Mouse (Mus musculus) T-cell, adult 2 months (primary cell): Measurements from ENCODE around the gene Fgf15.
"Not testable (repeated sequence)": the region's sequence is repeated elsewhere in the genome, so short reads cannot be mapped to it uniquely, and the experiment has no call there.

Experiments
- DNase-seq: peaks from one replicate; pipeline ENCODE4 v3.0.0; 2022; ENCODE audit warnings: low spot score

Gene Fgf15

GRCm38 (mm10) chr7:144890661-144891060 is 5.7 kb upstream of the Fgf15 start:
- not testable (repeated sequence) for DNase-seq

DNA sequence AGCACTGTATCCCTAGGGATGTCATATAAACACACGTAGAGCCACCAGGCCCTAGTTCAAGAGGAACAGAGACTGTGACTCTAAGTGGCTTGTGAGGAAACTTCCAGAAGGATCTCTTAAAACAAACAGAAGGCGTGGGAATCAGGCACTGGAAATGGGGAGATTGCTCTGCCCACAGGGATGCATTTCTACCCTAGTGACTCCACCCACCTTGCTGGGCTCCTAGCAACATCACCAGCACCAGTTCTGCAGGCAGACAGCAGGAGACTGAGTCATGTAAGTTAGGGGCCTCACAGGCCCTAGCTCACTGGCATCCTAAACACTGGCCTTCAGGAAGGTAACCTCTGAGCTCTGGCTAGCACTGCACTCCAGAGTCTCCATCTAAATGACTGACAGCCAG is 4.5 kb upstream of the Fgf15 start:
- DNase-seq, result no peak

- no peak for DNase-seq
Observed at GRCm38 (mm10) chr7:144892322-144892721, 4.0 kb upstream of the Fgf15 start.

GRCm38 (mm10) chr7:144894191-144894590 is 2.1 kb upstream of the Fgf15 start:
- no peak for DNase-seq

DNA sequence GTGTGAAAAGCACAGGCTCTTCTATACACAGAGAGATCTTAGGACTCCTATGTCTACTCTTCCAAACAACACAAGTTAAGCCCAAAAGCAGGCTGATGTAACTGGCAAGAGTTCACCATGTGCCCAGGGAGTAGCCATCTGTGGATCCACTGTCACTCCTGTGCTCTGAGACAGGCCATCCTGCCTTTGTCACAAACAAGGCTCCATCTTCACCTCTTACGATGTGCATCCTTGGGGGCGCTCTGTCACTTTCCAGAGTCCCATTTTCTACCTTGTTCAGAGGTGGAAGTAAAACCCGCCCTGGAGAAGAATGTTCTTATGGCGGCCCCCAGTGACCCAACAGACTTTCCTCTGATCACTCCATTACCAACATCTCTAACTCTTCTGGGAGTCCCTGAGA is 1.6 kb upstream of the Fgf15 start:
- DNase-seq, result no peak

DNA sequence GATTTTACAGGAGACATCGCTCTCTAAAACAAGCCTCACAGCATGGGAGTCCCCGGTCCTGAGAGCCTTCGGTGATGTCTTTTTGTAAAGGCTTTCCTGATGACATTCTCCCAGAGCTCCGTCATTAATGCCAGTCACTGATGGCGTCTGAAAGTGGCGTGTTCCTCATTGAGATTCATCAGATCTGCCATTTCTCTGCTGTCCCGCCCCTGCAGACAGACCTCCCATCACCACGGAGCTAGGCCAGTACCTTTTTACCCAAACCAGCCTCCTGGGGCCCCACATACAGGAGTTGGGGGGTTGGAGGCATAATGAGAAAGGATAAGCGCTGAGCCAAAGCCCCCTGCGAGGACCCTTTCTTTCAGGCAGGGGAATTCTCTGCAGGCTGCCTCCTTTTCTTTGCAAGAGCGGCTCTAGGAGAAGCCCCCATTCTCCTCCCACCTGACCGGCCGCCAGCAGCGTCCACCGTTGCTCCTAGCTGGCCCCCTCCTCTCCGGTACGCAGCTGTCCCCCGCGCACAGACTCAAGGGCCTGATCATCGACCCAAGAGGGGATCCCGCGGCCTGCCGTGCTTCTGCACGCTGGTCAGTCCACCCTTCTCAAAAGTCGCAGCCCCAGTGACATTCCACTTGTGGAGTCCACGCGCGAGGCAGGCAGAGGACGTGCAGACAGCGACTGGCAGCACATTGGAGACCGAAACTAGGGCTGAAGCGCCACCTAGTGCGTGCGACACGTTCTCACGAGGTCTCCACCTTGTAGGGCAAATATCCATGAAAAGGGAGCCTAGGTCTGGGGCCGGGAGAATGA is 823 bp upstream of the Fgf15 start:
- DNase-seq, result peak; percentile 31

DNA sequence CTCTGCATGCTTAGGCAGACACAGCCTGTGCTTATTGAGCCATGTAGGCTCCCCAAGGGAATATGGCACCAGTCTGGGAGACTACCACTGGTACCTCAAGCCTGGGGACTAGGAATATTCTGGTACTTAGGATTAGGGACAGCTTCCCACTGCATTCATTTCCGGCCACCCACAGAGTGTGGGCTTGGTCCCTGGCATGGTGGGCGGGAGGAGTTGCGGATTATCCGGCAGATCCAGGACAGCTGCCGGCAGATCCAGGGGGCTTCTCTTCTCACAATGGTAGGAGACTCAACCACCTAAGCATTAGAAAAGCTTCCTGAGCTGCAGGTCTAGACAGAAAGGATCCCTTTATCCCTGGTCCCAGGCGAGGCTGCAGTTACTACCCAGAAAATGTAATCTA is 2.2 kb downstream of the Fgf15 start:
- DNase-seq, result no peak

DNA sequence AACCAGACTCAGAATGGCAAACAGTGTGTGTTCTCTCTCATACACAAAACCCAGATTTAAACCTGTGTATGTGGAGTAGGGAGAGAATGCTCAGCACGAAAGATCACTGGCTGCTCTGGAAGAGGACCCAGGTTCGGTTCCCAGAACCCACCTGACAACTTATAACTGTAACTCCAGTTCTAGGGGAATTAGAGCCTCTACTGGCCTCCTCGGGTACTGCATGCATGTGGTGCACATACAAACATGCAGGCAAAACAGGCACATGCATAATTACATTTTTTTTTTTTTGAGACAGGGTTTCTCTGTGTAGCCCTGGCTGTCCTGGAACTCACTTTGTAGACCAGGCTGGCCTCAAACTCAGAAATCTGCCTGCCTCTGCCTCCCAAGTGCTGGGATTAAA is 9.2 kb downstream of the Fgf15 start:
- DNase-seq, result not testable (repeated sequence)

- peak; percentile 61 for DNase-seq
Observed at GRCm38 (mm10) chr7:144906708-144907397, 10.5 kb downstream of the Fgf15 start.

DNA sequence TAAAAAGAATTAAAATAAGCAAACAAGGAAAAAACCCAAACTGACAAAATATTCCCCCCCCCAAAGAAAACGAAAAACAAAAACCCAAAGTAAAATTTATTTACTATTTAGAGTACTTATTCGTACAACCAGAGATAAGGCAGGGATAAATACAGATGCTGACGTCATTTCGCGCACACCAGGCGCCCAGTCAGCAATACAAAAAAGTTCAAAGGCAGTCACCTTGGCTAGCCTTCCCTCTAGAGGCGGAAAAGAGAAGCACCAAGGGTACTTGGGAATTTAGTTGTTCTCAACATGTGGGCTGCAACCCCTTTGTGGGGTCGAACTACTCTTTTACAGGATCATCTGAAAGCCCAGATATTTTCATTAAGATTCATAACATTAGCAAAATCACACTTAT is 11.5 kb downstream of the Fgf15 start:
- peak; percentile 48 for DNase-seq

DNA sequence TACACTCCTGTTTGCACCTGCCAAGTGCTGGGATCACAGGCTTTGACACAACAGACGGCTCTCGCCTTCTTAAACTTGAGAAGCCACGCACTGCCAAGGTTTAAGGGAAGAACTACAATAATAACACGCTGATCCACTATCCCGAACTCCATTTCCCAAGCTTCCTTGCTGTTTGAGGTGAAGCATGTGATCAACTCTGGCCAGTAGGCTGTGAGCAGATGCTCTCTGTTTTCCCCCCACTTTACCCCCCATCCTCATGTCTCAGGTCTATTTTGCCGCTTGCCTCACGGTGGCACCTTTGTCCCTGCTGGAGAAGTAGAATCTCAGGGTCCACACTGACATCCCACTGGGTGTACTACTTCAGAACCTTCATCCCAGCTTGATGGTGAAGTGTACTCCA is 12.4 kb downstream of the Fgf15 start:
- DNase-seq, result no peak

DNA sequence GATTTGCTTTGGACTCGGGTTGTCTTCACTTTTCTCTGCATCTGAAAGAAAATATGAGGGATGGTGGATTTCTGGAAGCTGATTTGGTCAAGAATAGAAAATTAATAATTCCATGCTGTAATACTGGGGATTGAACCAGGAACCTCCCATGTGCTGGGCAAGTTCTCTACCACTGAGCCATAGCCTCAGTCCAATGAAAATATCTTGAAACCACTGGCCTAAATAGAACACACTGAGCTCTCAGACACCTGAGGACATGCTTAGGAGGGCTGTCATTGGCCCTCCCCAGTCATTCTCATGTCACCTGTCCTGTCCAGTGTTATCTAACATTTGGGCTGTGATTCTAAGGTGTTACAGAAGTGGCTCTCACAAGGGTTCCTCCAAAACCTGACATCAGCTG is 14.8 kb downstream of the Fgf15 start:
- no peak for DNase-seq

- no peak for DNase-seq
Observed at GRCm38 (mm10) chr7:144912897-144913296, 16.6 kb downstream of the Fgf15 start.

- DNase-seq, result peak; percentile 34
Observed at GRCm38 (mm10) chr7:144914296-144914947, 18.1 kb downstream of the Fgf15 start.

DNA sequence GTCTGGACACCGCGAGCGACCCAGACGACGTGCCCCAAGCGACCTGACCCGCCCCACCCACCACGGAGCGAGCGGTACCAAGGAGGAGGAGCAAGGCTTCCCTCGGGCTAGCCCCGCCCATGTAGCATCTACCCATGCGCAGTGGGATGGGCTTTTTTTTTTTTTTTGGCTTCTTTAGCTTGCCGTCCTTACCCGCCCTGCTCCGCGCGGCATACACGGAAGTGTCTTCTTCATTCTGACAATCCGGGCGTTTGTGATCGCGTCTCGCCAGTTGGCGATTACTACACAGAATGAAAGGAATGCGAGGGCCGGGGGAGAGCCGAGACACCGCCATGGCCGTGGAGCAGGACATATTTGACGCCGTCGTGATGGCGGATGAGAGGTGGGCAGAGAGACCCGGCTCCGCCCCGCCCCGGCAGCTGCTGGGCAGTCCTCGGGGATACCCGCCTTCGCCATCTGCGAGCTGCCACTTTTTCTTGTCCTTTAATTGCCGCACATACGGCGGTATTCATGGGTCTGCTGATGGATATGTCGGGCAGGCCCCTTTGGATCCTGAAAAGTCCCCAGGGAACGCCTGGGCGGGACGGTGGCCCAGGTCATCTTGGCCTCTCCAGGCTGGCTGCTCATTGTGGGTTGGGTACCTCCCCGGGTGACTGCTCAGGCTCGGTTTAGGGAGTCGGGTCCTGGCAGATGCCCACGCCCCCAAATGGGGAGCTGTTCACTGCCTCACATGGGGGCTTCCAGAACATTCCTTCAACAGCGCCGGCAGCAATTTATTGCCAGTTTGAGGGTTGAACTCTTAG is 18.8 kb downstream of the Fgf15 start, which contains the start of gene LTO1:
TSS of gene LTO1 (plus strand) at position 153 of the 803 bp plus-strand sequence.
- DNase-seq, result peak; percentile 89

- DNase-seq, result no peak
Observed at GRCm38 (mm10) chr7:144918823-144919222, 22.5 kb downstream of the Fgf15 start.

DNA sequence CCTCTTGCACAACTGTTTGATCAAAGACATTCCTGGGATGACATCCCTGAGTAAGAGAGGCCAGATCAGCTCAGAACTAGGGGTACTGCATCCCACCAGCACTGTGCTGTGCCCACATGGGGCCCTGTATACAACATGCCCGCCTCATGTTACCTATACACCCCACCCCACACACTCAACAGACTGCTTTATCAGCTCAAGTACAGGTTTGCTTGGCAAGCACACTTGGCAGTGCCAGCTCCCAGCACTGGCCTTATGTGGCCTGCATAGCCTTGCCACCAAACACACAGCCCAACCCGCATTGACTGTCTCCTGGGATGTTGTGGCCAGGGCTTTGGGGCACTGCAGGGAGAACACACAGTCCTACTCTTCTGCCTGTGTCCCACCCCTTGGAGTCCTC is 31.3 kb downstream of the Fgf15 start:
- DNase-seq, result no peak

- DNase-seq, result no peak
Observed at GRCm38 (mm10) chr7:144928009-144928888, 31.9 kb downstream of the Fgf15 start.

- no peak for DNase-seq
Observed at GRCm38 (mm10) chr7:144928889-144929210, 32.5 kb downstream of the Fgf15 start.

- no peak for DNase-seq
Observed at GRCm38 (mm10) chr7:144929506-144929905, 33.2 kb downstream of the Fgf15 start.

DNA sequence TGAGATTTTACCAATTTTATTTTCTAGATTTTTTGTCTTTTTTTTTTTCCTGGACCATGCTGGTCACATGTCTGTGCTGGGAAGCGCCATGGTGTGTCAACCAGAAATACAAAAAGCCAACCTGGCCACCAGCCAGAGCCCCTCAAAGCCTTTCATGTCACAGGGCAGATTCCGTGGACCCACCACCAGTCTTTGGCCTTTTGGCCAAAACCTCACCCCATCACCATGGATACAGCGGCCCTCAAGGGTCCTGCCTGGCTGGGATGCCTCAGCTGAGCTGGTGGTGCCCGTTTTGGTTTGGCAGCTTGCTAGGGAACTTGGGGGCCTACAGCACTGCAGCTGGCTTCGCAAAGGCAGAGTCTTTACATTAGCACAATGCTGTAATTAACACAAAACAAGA is 33.6 kb downstream of the Fgf15 start:
- DNase-seq, result no peak
